Mouse (Mus musculus) kidney, embryonic 14.5 days (tissue): ENCODE data around the gene Vmn2r66. TPM values are rescaled to one million over a fixed set of nuclear protein-coding genes. Genes with fewer than 3 reads are reported as not detected.

ENCODE experiments used
- ATAC-seq: fragments of 200-750 bp; cut with Nextera tagmentation; 2 replicates; pipeline ENCODE4 v1.8.0; 2017; ENCODE audit warnings: moderate number of reproducible peaks, mild to moderate bottlenecking, moderate TSS enrichment, moderate library complexity; ENCODE audit not compliant: low FRiP score, low TSS enrichment
- H3K27ac ChIP-seq: fragments of 300-500 bp; sonication (generic); 2 replicates; pipeline ENCODE4 v1.5.1; 2014; ENCODE audit warnings: low read depth, mild to moderate bottlenecking, low read length, moderate library complexity, mixed read lengths
- H3K27me3 ChIP-seq: fragments of 300-500 bp; sonication (generic); 2 replicates; pipeline ENCODE4 v1.6.1; 2014; ENCODE audit warnings: mild to moderate bottlenecking, low read length; ENCODE audit not compliant: control insufficient read depth, insufficient read depth
- H3K36me3 ChIP-seq: fragments of 300-500 bp; sonication (generic); 2 replicates; pipeline ENCODE4 v1.6.1; 2014; ENCODE audit warnings: low read length, mixed read lengths; ENCODE audit not compliant: control insufficient read depth, insufficient read depth
- H3K4me1 ChIP-seq: fragments of 300-500 bp; sonication (generic); 2 replicates; pipeline ENCODE4 v1.6.1; 2014; ENCODE audit warnings: low read length, mixed read lengths; ENCODE audit not compliant: control insufficient read depth, insufficient read depth
- H3K4me2 ChIP-seq: fragments of 300-500 bp; sonication (generic); replicated peaks from 2 replicates; pipeline ENCODE4 v1.6.1; 2014; ENCODE audit warnings: low read depth, mild to moderate bottlenecking, low read length
- H3K4me3 ChIP-seq: fragments of 300-500 bp; sonication (generic); 2 replicates; pipeline ENCODE4 v1.5.1; 2014; ENCODE audit warnings: mild to moderate bottlenecking, low read length
- H3K9ac ChIP-seq: fragments of 300-500 bp; sonication (generic); 2 replicates; pipeline ENCODE4 v1.6.1; 2014; ENCODE audit warnings: low read depth, mild to moderate bottlenecking, low read length, moderate library complexity
- H3K9me3 ChIP-seq: fragments of 300-500 bp; sonication (generic); 2 replicates; pipeline ENCODE4 v1.6.1; 2016; ENCODE audit warnings: low read length; ENCODE audit not compliant: control insufficient read depth
- WGBS: fragments of 180-500 bp; shearing (Covaris S2); extraction: QIAGEN DNeasy Blood & Tissue Kit; methylation state at CpG from one replicate; pipeline ENCODE4 v1.1.7; 2014; 5-methylcytosine and 5-hydroxymethylcytosine counted together
- polyA plus RNA-seq: library from polyadenylated mRNA; unstranded; fragments of >200 nt; fragmentation: Nextera tagmentation; extraction: Ambion mirVana; gene quantifications from 2 replicates; pipeline ENCODE4 v1.2.1, GENCODE M21; 2014

Gene Vmn2r66
- polyA plus RNA-seq: not detected in 2 replicates

- no peaks in the 10 kb centered on the region for H3K36me3 ChIP-seq
- no peak within 1 kb of the TSS for H3K4me3 ChIP-seq
- H3K4me2 ChIP-seq: no peak within 1 kb of the TSS
- WGBS: 87% methylated on average over 1 of the region's 1 CpGs
- no peaks in the 10 kb centered on the region for H3K9me3 ChIP-seq
- H3K4me1 ChIP-seq: no peaks in the 10 kb centered on the region
- H3K27ac ChIP-seq: no peak within 1 kb of the TSS
- H3K27me3 ChIP-seq: no peaks in the 10 kb centered on the region
- no peak for ATAC-seq
- no peak within 1 kb of the TSS for H3K9ac ChIP-seq
These were observed at the start of gene Vmn2r66 for GRCm38 (mm10) chr7:85012168-85012567. Vmn2r66 (minus strand) TSS chr7:85012268.

- no peaks in the 10 kb centered on the region for H3K27me3 ChIP-seq
- no peak overlapping the region for H3K4me3 ChIP-seq
- no peak overlapping the region for H3K4me2 ChIP-seq
- no peaks in the 10 kb centered on the region for H3K4me1 ChIP-seq
- no peaks in the 10 kb centered on the region for H3K9me3 ChIP-seq
- no peak for ATAC-seq
- H3K36me3 ChIP-seq: no peaks in the 10 kb centered on the region
- 77% methylated on average over 2 of the region's 2 CpGs for WGBS
- no peak overlapping the region for H3K27ac ChIP-seq
- H3K9ac ChIP-seq: no peak overlapping the region
These were observed 15.4 kb downstream of the Vmn2r66 start for GRCm38 (mm10) chr7:84996694-84997093.

DNA sequence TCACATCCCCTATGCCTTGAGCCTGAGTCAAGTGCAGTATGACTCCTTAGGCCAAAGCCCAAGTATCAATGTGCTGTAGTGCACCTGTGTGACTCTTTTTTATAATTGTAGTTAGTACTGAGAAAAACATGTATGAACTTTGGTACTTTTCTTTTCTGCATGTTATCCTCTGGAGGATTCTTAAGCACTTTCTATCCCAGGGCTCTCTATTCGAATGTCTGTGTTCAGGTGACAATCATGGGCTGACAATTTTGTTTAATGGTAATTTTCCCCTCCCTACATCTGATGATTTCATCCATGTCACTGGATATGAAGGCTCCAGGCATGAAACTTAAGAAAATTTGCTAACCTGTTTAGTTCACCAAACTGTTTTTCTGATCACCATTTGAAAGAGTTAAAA is 48.1 kb downstream of the Vmn2r66 start, which contains the start of gene Vmn2r65:
Vmn2r65 (minus strand) TSS at position 101 of the 400 bp plus-strand sequence.
- WGBS: 72% methylated on average over 1 of the region's 1 CpGs
- H3K27me3 ChIP-seq: no peaks in the 10 kb centered on the region
- H3K4me1 ChIP-seq: no peaks in the 10 kb centered on the region
- H3K9me3 ChIP-seq: no peaks in the 10 kb centered on the region
- H3K4me3 ChIP-seq: no peak within 1 kb of the TSS
- no peak for ATAC-seq
- H3K36me3 ChIP-seq: no peaks in the 10 kb centered on the region
- no peak within 1 kb of the TSS for H3K27ac ChIP-seq
- no peak within 1 kb of the TSS for H3K9ac ChIP-seq
- no peak within 1 kb of the TSS for H3K4me2 ChIP-seq

Other genes starting within 250 kb of the Vmn2r66 start
- not detected in 2 replicates for gene Olfr291, start 158.7 kb downstream of the Vmn2r66 start, polyA plus RNA-seq
- not detected in 2 replicates for gene Vmn2r65, start 48.2 kb downstream of the Vmn2r66 start, polyA plus RNA-seq
- not detected in 2 replicates for gene Vmn2r67, start 143.7 kb upstream of the Vmn2r66 start, polyA plus RNA-seq
- gene Vmn2r68, start 225.5 kb upstream of the Vmn2r66 start, polyA plus RNA-seq: not detected in 2 replicates